8 mouse cellular contexts compared by ENCODE assay signal in genomic region chr14:34234630-34235380, GRCm38 (mm10). TPM values are rescaled to one million over a fixed set of nuclear protein-coding genes. Genes with fewer than 3 reads are reported as not detected.
DNase-seq lines count a peak whose midpoint lies in the region; ATAC-seq and TF ChIP-seq lines count a peak whose summit lies in the region.

No protein-coding gene starts in this region.

- H3K4me1 ChIP-seq in heart, adult 2 months (ENCODE audit: control insufficient read depth, insufficient read depth, low read length), result no peaks in the 10 kb centered on the region
- H3K4me1 ChIP-seq in limb, embryonic 13.5 days, result peaks cover 5% of the 10 kb centered on the region; the same call in 1 of the 2 replicates
- H3K4me1 ChIP-seq in midbrain, embryonic 13.5 days (replicated peaks), result peaks cover 5% of the 10 kb centered on the region; the same call in 1 of the 2 replicates
- peaks cover 5% of the 10 kb centered on the region for H3K4me1 ChIP-seq in stomach, embryonic 15.5 days

- 9% methylated on average over 16 of the region's 16 CpGs for WGBS in heart, adult 2 months
- WGBS in limb, embryonic 13.5 days, result 5% methylated on average over 16 of the region's 16 CpGs
- WGBS in midbrain, embryonic 13.5 days, result 2% methylated on average over 16 of the region's 16 CpGs
- WGBS in stomach, embryonic 15.5 days, result 5% methylated on average over 16 of the region's 16 CpGs

- TF ChIP-seq EP300 in heart, adult 2 months (IDR thresholded peaks at IDR 0.05; ENCODE audit: insufficient read depth, low read depth, low read length), result peak; percentile 86; the same call in 1 of the 2 replicates

- H3K27ac ChIP-seq in heart, adult 2 months, result no peak overlapping the region
- H3K27ac ChIP-seq in limb, embryonic 13.5 days, result no peak overlapping the region
- no peak overlapping the region for H3K27ac ChIP-seq in midbrain, embryonic 13.5 days
- H3K27ac ChIP-seq in stomach, embryonic 15.5 days, result no peak overlapping the region

- ATAC-seq in limb, embryonic 13.5 days (ENCODE audit: low FRiP score, low read depth), result peak; percentile 96
- peak; percentile 100 for ATAC-seq in midbrain, embryonic 13.5 days
- ATAC-seq in stomach, embryonic 15.5 days (ENCODE audit: insufficient read depth, low FRiP score, low read depth), result peak; percentile 98

- intact Hi-C loops in heart, adult 2 months (cut with DNase I), result loop anchor here (1.0 kb wide), 2 partner anchors 46 to 155 kb away; no protein-coding TSS in a partner anchor

- H3K9me3 ChIP-seq in limb, embryonic 13.5 days, result no peaks in the 10 kb centered on the region
- no peaks in the 10 kb centered on the region for H3K9me3 ChIP-seq in midbrain, embryonic 13.5 days
- no peaks in the 10 kb centered on the region for H3K9me3 ChIP-seq in stomach, embryonic 15.5 days

- DNase-seq in 3134 (ENCODE audit: extremely low read depth, insufficient read length, low spot score), result peak; percentile 43
- peak; percentile 81 for DNase-seq in adrenal gland, adult 2 months
- peak; percentile 91 for DNase-seq in embryo, embryonic 11 days
- DNase-seq in heart, adult 2 months, result peak; percentile 57 to 70
- DNase-seq in kidney, adult 11 months, result peak; percentile 77

- no peaks in the 10 kb centered on the region for H3K27me3 ChIP-seq in heart, adult 2 months (ENCODE audit: control insufficient read depth, insufficient read depth, low read length)
- H3K27me3 ChIP-seq in limb, embryonic 13.5 days, result no peaks in the 10 kb centered on the region
- H3K27me3 ChIP-seq in midbrain, embryonic 13.5 days, result no peaks in the 10 kb centered on the region
- no peaks in the 10 kb centered on the region for H3K27me3 ChIP-seq in stomach, embryonic 15.5 days (replicated peaks)

- TF ChIP-seq CTCF in heart, adult 2 months (IDR thresholded peaks at IDR 0.05), result peak; percentile 90

- peak overlapping the region; percentile 68 for H3K4me2 ChIP-seq in limb, embryonic 13.5 days (replicated peaks)
- H3K4me2 ChIP-seq in midbrain, embryonic 13.5 days (replicated peaks), result peak overlapping the region; percentile 62
- H3K4me2 ChIP-seq in stomach, embryonic 15.5 days, result peak overlapping the region; percentile 69

- TF ChIP-seq POLR2A in heart, adult 2 months (IDR thresholded peaks at IDR 0.05; ENCODE audit: insufficient read depth, low read depth, low read length), result no peak

- no peaks in the 10 kb centered on the region for H3K79me2 ChIP-seq in heart, adult 2 months (replicated peaks; ENCODE audit: control insufficient read depth, insufficient read depth, low read length)

- peak overlapping the region; percentile 21 for H3K9ac ChIP-seq in heart, adult 2 months (ENCODE audit: low read depth, low read length)
- H3K9ac ChIP-seq in limb, embryonic 13.5 days, result peak overlapping the region; percentile 55
- H3K9ac ChIP-seq in midbrain, embryonic 13.5 days (replicated peaks), result peak overlapping the region; percentile 55
- no peak overlapping the region for H3K9ac ChIP-seq in stomach, embryonic 15.5 days

- H3K36me3 ChIP-seq in heart, adult 2 months (ENCODE audit: control insufficient read depth, insufficient read depth, low read length), result no peaks in the 10 kb centered on the region
- H3K36me3 ChIP-seq in limb, embryonic 13.5 days, result peaks cover 8% of the 10 kb centered on the region
- no peaks in the 10 kb centered on the region for H3K36me3 ChIP-seq in midbrain, embryonic 13.5 days
- no peaks in the 10 kb centered on the region for H3K36me3 ChIP-seq in stomach, embryonic 15.5 days

- H3K4me3 ChIP-seq in heart, adult 2 months, result peak overlapping the region; percentile 29; the same call in 1 of the 2 replicates
- peak overlapping the region; percentile 34 for H3K4me3 ChIP-seq in limb, embryonic 13.5 days
- H3K4me3 ChIP-seq in midbrain, embryonic 13.5 days (replicated peaks), result peak overlapping the region; percentile 38
- peak overlapping the region; percentile 39 for H3K4me3 ChIP-seq in stomach, embryonic 15.5 days (replicated peaks)

RNA-seq across cellular contexts. Expression of gene Syt15, which starts 15.4 kb away (rescaled TPM):
- total RNA-seq in adrenal gland, adult 2 months (2021), result under 1 TPM; 0.17 to 0.24 TPM
- 0.52 and 0.85 TPM in 2 replicates for polyA plus RNA-seq in adrenal gland, adult 2 months (2012; rRNA removed)
- under 1 TPM; 0.43 to 0.78 TPM for total RNA-seq in heart, adult 2 months (2021)
- polyA plus RNA-seq in heart, adult 2 months (2012; rRNA removed), result 1.5 and 1.6 TPM in 2 replicates
- polyA plus RNA-seq in limb, embryonic 13.5 days (2015; fragmentation: Nextera tagmentation; extraction: Ambion mirVana), result 0.29 and 0.39 TPM in 2 replicates
- polyA plus RNA-seq in midbrain, embryonic 13.5 days (2015; fragmentation: Nextera tagmentation; extraction: Ambion mirVana), result 0.49 and 0.63 TPM in 2 replicates
- 0.92 and 0.93 TPM in 2 replicates for polyA plus RNA-seq in stomach, embryonic 15.5 days (2015; fragmentation: Nextera tagmentation; extraction: Ambion mirVana)

RNA-seq across cellular contexts. Expression of gene Gprin2, which starts 33.4 kb away (rescaled TPM):
- total RNA-seq in adrenal gland, adult 2 months (2021), result 1 to 10 TPM; 1.4 to 2.8 TPM
- 0.85 and 1.3 TPM in 2 replicates for polyA plus RNA-seq in adrenal gland, adult 2 months (2012; rRNA removed)
- under 1 TPM; 0.23 to 0.26 TPM for total RNA-seq in heart, adult 2 months (2021)
- 0.10 and 0.20 TPM in 2 replicates for polyA plus RNA-seq in heart, adult 2 months (2012; rRNA removed)
- polyA plus RNA-seq in limb, embryonic 13.5 days (2015; fragmentation: Nextera tagmentation; extraction: Ambion mirVana), result 1.3 and 1.9 TPM in 2 replicates
- polyA plus RNA-seq in midbrain, embryonic 13.5 days (2015; fragmentation: Nextera tagmentation; extraction: Ambion mirVana), result 5.3 and 5.4 TPM in 2 replicates
- polyA plus RNA-seq in stomach, embryonic 15.5 days (2015; fragmentation: Nextera tagmentation; extraction: Ambion mirVana), result 0.40 and 0.60 TPM in 2 replicates
